Mouse (Mus musculus): Measurements from ENCODE around the gene Noxred1.
"Not testable (repeated sequence)": the region's sequence is repeated elsewhere in the genome, so short reads cannot be mapped to it uniquely, and the experiment has no call there.

DNA sequence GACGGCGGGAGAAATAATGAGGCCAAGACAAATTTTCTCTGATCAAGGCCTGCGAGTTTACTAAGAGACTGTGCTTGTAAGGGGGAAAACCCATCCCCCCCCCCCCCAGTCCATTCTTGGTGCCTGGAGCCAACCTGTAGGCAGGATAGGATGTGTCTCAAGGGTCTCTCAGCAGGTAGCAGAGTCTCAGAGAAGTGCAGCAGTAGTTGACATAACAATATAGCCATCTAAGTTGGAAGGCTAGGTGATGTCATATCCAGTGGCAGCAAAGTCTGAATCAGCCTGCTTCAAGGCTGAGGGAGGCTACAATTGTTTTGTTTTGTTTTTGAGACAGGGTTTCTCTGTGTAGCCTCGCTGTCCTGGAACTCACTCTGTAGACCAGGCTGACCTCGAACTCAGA is 32.7 kb downstream of the Noxred1 start:
- TF ChIP-seq RAD21 (IDR thresholded peaks at IDR 0.05; ENCODE audit: low read depth, low read length); EP300 (IDR thresholded peaks at IDR 0.05; ENCODE audit: low read length); POLR2AphosphoS2 (IDR thresholded peaks at IDR 0.05; ENCODE audit: low read depth, low read length); CTCF (conservative IDR thresholded peaks at IDR 0.05 in 1 of 2, IDR thresholded peaks at IDR 0.05 in 1 of 2; ENCODE audit: low read depth in 2 of 2, low read length in 2 of 2); POLR2A (IDR thresholded peaks at IDR 0.05; ENCODE audit: low read depth, low read length); USF1 (IDR thresholded peaks at IDR 0.05; ENCODE audit: low read depth, low read length); HCFC1 (IDR thresholded peaks at IDR 0.05; ENCODE audit: low read depth, low read length); CHD2 (IDR thresholded peaks at IDR 0.05; ENCODE audit: low read length); ZKSCAN1 (IDR thresholded peaks at IDR 0.05; ENCODE audit: borderline replicate concordance, low read depth, low read length); BHLHE40 (IDR thresholded peaks at IDR 0.05; ENCODE audit: low read depth, low read length); MAX (IDR thresholded peaks at IDR 0.05; ENCODE audit: low read length); NELFE (IDR thresholded peaks at IDR 0.05; ENCODE audit: low read depth, low read length); MEF2A (IDR thresholded peaks at IDR 0.05; ENCODE audit: borderline replicate concordance, low read depth, low read length); SMC3 (IDR thresholded peaks at IDR 0.05; ENCODE audit: low read depth, low read length): not testable (repeated sequence)

Measured in CH12.LX (cell line).